Mouse (Mus musculus) erythroblast, embryonic 14.5 days (primary cell): ENCODE results near the gene Ankrd6.

Experiments used
- GATA1 ChIP-seq: IDR thresholded peaks from 2 replicates; pipeline ENCODE4 v1.6.1; 2012; ENCODE audit warnings: low read length, inconsistent platforms, mixed read lengths
- TAL1 ChIP-seq: IDR thresholded peaks from 3 replicates; pipeline ENCODE4 v1.6.1; 2012; ENCODE audit warnings: low read length, inconsistent platforms, mixed read lengths

GRCm38 (mm10) chr4:32929750-32930149, 20.9 kb downstream of the Ankrd6 start:
- no peak for TF ChIP-seq TAL1
- TF ChIP-seq GATA1 = no peak
